ENCODE assay signal across 8 mouse cellular contexts in genomic region chrX:102504179-102504578, GRCm38 (mm10). TPM values are rescaled to one million over a fixed set of nuclear protein-coding genes. Genes with fewer than 3 reads are reported as not detected.
DNase-seq lines count a peak whose midpoint lies in the region; ATAC-seq and TF ChIP-seq lines count a peak whose summit lies in the region.

No protein-coding gene starts in this region.

- H3K4me1 ChIP-seq in brown adipose tissue, adult 24 weeks (ENCODE audit: control insufficient read depth, insufficient read depth, insufficient read length, low read length) = no peaks in the 10 kb centered on the region
- no peaks in the 10 kb centered on the region; the same call in 1 of the 2 replicates for H3K4me1 ChIP-seq in intestine, embryonic 14.5 days (replicated peaks; ENCODE audit: control insufficient read depth, insufficient read depth, low read length)
- H3K4me1 ChIP-seq in neural tube, embryonic 12.5 days = no peaks in the 10 kb centered on the region

- peak overlapping the region; percentile 49 for H3K4me3 ChIP-seq in left cerebral cortex, adult 2 months
- H3K4me3 ChIP-seq in brown adipose tissue, adult 24 weeks (ENCODE audit: insufficient read depth, low read depth, low read length) = peak overlapping the region; percentile 97
- peak overlapping the region; percentile 52 for H3K4me3 ChIP-seq in intestine, embryonic 14.5 days (ENCODE audit: low read depth, low read length)
- peak overlapping the region; percentile 44 for H3K4me3 ChIP-seq in neural tube, embryonic 12.5 days

- H3K9ac ChIP-seq in intestine, embryonic 14.5 days (ENCODE audit: low read length) = peak overlapping the region; percentile 50
- H3K9ac ChIP-seq in neural tube, embryonic 12.5 days = 0 out of 2 replicates have a peak overlapping the region, but pooled peaks have one; percentile 48

- no peak for TF ChIP-seq CTCF in left cerebral cortex, adult 2 months (IDR thresholded peaks at IDR 0.05)

- 30% methylated on average over 10 of the region's 10 CpGs for WGBS in intestine, embryonic 14.5 days
- 33% methylated on average over 10 of the region's 10 CpGs for WGBS in neural tube, embryonic 12.5 days

- no peak overlapping the region for H3K27ac ChIP-seq in left cerebral cortex, adult 2 months
- no peak overlapping the region for H3K27ac ChIP-seq in brown adipose tissue, adult 24 weeks (replicated peaks; ENCODE audit: low read depth, low read length)
- no peak overlapping the region for H3K27ac ChIP-seq in intestine, embryonic 14.5 days (ENCODE audit: low read depth)
- no peak overlapping the region for H3K27ac ChIP-seq in neural tube, embryonic 12.5 days

- H3K9me3 ChIP-seq in intestine, embryonic 14.5 days (ENCODE audit: control insufficient read depth, low read length) = no peaks in the 10 kb centered on the region
- no peaks in the 10 kb centered on the region for H3K9me3 ChIP-seq in neural tube, embryonic 12.5 days

- 0 out of 2 replicates have a peak, but pooled peaks cover 6% of the 10 kb centered on the region for H3K36me3 ChIP-seq in intestine, embryonic 14.5 days (ENCODE audit: control insufficient read depth, insufficient read depth, low read length)
- H3K36me3 ChIP-seq in neural tube, embryonic 12.5 days = no peaks in the 10 kb centered on the region

- H3K27me3 ChIP-seq in intestine, embryonic 14.5 days (replicated peaks; ENCODE audit: control insufficient read depth, insufficient read depth, low read length) = 0 out of 2 replicates have a peak, but pooled peaks cover 11% of the 10 kb centered on the region
- peaks cover under 1% of the 10 kb centered on the region; the same call in 1 of the 2 replicates for H3K27me3 ChIP-seq in neural tube, embryonic 12.5 days (replicated peaks)

- ATAC-seq in intestine, embryonic 14.5 days (replicated peaks; ENCODE audit: low FRiP score, low TSS enrichment, low read depth) = no peak
- ATAC-seq in neural tube, embryonic 12.5 days (ENCODE audit: low FRiP score, low read depth) = no peak

- H3K4me2 ChIP-seq in intestine, embryonic 14.5 days (ENCODE audit: low read length) = peak overlapping the region; percentile 51
- peak overlapping the region; percentile 59 for H3K4me2 ChIP-seq in neural tube, embryonic 12.5 days (replicated peaks)

- intact Hi-C loops in left cerebral cortex, adult 2 months (cut with DNase I) = no loop called here
- intact Hi-C loops in left cerebral cortex, postnatal 36 days (cut with DNase I) = no loop called here

- DNase-seq in left cerebral cortex, adult 2 months (ENCODE audit: extremely low spot score in 1 of 2, low spot score in 2 of 2) = no peak
- no peak for DNase-seq in left cerebral cortex, postnatal 36 days (ENCODE audit: low spot score in 2 of 2)
- no peak for DNase-seq in intestine, embryonic 14.5 days (ENCODE audit: low spot score)
- DNase-seq in ovary, postnatal 36 days (ENCODE audit: low spot score) = no peak
- DNase-seq in cerebellum, postnatal 4 days (ENCODE audit: low spot score in 2 of 2) = no peak
- DNase-seq in ovary, adult 18-20 months (ENCODE audit: low spot score) = no peak

RNA-seq across cellular contexts. Expression of gene Hdac8, which starts 1.0 kb away (rescaled TPM):
- 10 to 100 TPM; 16.0 to 16.9 TPM for total RNA-seq in left cerebral cortex, adult 2 months (2021)
- 10 to 100 TPM; 12.7 to 17.8 TPM for total RNA-seq in left cerebral cortex, postnatal 36 days (2021)
- polyA plus RNA-seq in brown adipose tissue, adult 24 weeks (2012; ENCODE audit: insufficient read depth, insufficient read length, missing spikeins) = 3.7 and 4.1 TPM in 2 replicates
- polyA plus RNA-seq in intestine, embryonic 14.5 days (2014; fragmentation: Nextera tagmentation; extraction: Ambion mirVana) = 1.6 and 2.3 TPM in 2 replicates
- polyA plus RNA-seq in neural tube, embryonic 12.5 days (2016; fragmentation: Nextera tagmentation; extraction: Ambion mirVana) = 6.4 and 7.0 TPM in 2 replicates

Comparison
In these comparisons a context has a peak if more than half of its experiments do, and no peak if none do; other contexts are left out.
1. H3K4me3 ChIP-seq: peak in every context shown above with its lines; median percentile 97 in brown adipose tissue, adult 24 weeks; 52 in intestine, embryonic 14.5 days; 49 in left cerebral cortex, adult 2 months; 44 in neural tube, embryonic 12.5 days.